Mouse (Mus musculus) natural killer cell, adult 2 months (primary cell): ENCODE measurements around the gene Hmgcr.
A peak's percentile ranks its signal among the peaks of the same experiment; 100 is the strongest.
"Not testable (repeated sequence)": the region's sequence is repeated elsewhere in the genome, so short reads cannot be mapped to it uniquely, and the experiment has no call there.

Experiments used
- DNase-seq, 2 experiments: peaks; one replicate each; pipeline ENCODE4 v3.0.0; 2022; ENCODE audit warnings: low spot score in 2 of 2

Hmgcr gene

DNA sequence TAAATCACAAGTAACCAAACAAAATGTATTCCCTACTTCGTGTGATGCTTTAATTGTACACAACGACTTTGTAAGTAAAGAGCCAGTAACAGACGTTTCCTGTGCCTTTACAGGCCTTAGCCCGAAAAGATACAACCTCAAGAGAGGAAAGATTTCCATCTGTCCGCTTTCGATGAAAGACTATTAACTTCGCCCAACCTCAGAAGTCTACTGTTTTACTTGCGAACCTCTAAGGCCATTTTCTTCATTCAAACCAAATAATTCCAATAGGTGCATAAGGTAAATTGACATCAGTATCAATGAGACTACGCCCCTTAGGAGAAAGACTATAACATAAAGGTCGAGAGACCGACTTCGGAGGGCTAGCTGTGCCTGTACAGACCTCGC, 724 bp downstream of the Hmgcr start:
- peak in 1 of 2 experiments; percentile 4 for DNase-seq

GRCm38 (mm10) chr13:96664419-96664974, 6.2 kb downstream of the Hmgcr start:
- DNase-seq, result no peak

GRCm38 (mm10) chr13:96663120-96663519, 7.6 kb downstream of the Hmgcr start:
- not testable (repeated sequence) for DNase-seq

DNA sequence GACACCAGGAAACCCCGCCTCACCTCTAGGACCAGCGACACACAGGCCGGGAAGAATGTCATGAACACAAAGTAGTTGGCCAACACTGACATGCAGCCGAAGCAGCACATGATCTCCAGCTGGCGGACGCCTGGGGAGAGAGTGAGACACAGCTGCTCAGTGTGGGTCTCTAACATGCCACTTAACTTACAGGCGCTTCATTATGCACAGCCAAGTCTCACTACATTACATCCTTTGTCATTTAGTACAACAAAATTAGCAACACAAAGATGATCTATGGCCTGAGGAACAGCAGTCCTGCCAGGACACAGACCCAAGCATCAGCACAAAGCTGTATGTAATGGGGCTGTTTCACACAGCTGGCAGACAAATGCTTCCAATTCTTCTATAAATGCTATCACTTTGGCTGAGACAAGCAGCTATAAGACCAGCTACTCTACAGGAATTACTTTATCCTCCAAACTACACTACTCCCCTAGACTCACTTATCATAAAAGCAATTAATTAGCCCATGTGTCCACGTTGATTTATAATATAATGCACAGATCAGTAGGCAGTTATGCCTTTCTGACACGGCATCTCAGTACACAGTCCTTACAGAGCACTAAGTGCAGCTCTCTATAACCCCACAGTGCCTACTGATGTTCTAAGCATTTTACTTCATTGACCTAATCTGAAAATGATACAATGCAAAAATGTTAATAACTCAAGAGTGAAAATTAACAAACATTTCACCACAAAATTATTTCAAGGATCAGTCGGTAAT, 10.5 kb downstream of the Hmgcr start:
- no peak for DNase-seq

- DNase-seq, result no peak
These were observed 11.8 kb downstream of the Hmgcr start for GRCm38 (mm10) chr13:96658936-96659335.

- no peak for DNase-seq
These were observed 14.1 kb downstream of the Hmgcr start for GRCm38 (mm10) chr13:96656673-96657072.

GRCm38 (mm10) chr13:96653041-96653440, 17.7 kb downstream of the Hmgcr start:
- no peak for DNase-seq

GRCm38 (mm10) chr13:96645822-96646221, 24.9 kb downstream of the Hmgcr start:
- DNase-seq, result no peak

GRCm38 (mm10) chr13:96644168-96644567, 26.6 kb downstream of the Hmgcr start:
- no peak for DNase-seq

DNA sequence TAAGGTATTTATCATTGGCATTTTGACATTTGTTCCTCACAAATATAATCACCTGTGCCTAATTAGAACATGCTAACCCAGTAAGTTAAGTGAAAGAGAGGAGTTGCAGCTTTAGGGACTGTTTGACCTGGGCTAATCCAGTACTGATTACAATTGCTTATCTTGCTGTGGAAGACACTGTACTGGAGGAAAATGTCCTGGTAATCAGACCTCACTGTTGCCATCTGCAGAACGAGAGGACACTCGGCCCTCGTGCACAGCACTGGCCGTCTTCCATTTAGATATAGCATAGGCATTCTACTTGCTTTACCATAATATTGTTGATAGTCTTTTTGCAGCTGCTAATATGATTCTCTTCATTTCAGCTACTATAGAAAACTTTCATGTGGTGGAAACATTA, 40.3 kb downstream of the Hmgcr start:
- DNase-seq, result no peak

- DNase-seq, result no peak
These were observed 49.8 kb downstream of the Hmgcr start for GRCm38 (mm10) chr13:96620891-96621290.

DNA sequence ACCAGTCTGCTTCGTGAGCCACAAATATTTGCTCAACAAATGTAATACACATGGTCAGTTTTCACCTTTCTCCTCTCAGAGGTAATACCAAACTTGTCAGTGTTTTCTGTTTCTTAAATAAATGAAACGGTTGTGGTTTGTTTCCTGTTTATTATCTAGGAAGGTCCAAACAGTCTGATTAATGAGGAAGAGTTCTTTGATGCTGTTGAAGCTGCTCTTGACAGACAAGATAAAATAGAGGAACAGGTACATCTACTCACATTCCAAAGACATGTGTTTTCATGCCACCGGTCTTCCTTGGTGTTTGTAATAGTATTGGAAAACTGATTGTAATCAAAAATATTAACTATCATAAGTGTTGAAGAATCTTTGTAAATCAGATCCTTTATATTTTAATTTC, 56.1 kb downstream of the Hmgcr start:
- DNase-seq, result no peak

- no peak for DNase-seq
These were observed 66.5 kb downstream of the Hmgcr start for GRCm38 (mm10) chr13:96604242-96604641.

DNA sequence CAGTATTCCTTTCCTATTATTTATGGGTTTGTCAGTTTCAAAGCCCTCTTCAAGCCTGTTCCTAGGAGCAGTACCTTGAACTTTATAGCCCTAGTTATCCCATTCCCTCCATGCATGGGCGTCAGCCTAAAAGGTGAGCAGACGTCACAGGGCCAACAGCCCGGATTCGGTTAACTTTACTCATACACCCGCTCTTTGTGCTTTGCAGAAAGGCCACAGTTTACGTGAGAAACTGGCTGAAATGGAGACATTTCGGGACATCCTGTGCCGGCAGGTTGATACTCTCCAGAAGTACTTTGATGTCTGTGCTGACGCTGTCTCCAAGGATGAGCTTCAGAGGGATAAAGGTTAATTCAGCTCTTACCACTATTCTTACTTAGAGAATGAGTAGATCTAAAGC, 71.6 kb downstream of the Hmgcr start:
- no peak for DNase-seq
